Mouse (Mus musculus): ENCODE results near the gene Nxph1. TPM values are rescaled to one million over a fixed set of nuclear protein-coding genes. Genes with fewer than 3 reads are reported as not detected.

The Nxph1 gene
- total and polyA plus RNA-seq, 2 experiments from 2014 or later = 75.5 to 103 TPM

GRCm38 (mm10) chr6:9119136-9119535, 170.9 kb downstream of the Nxph1 start:
- Histone ChIP-seq H3K4me3 (ENCODE audit: low read depth, low read length) (no peak overlapping the region), H3K9ac (replicated peaks; ENCODE audit: low read length, poor library complexity, severe bottlenecking) (no peak overlapping the region), H3K36me3 (ENCODE audit: insufficient read depth, low read length) (no peaks in the 10 kb centered on the region), H3K4me2 (ENCODE audit: low read depth, low read length, poor library complexity, severe bottlenecking) (no peak overlapping the region), H3K4me1 (ENCODE audit: insufficient read depth, low read length) (no peaks in the 10 kb centered on the region), H3K9me3 (ENCODE audit: low read length) (no peaks in the 10 kb centered on the region), H3K27ac (ENCODE audit: low read depth, low read length) (no peak overlapping the region), H3K27me3 (ENCODE audit: insufficient read depth, low read length) (no peaks in the 10 kb centered on the region)
- WGBS = 88% methylated on average over 2 of the region's 2 CpGs
- ATAC-seq (ENCODE audit: low FRiP score) = no peak
- TF ChIP-seq CTCF (IDR thresholded peaks at IDR 0.05) = no peak
- DNase-seq (ENCODE audit: low spot score) = no peak

- H3K4me2 ChIP-seq (ENCODE audit: low read depth, low read length, poor library complexity, severe bottlenecking) = no peak overlapping the region
- no peak overlapping the region for H3K27ac ChIP-seq (ENCODE audit: low read depth, low read length)
- H3K9me3 ChIP-seq (ENCODE audit: low read length) = no peaks in the 10 kb centered on the region
- H3K36me3 ChIP-seq (ENCODE audit: insufficient read depth, low read length) = no peaks in the 10 kb centered on the region
- ATAC-seq (ENCODE audit: low FRiP score) = no peak
- H3K4me3 ChIP-seq (ENCODE audit: low read depth, low read length) = no peak overlapping the region
- DNase-seq (ENCODE audit: low spot score) = peak; percentile 19
- H3K4me1 ChIP-seq (ENCODE audit: insufficient read depth, low read length) = no peaks in the 10 kb centered on the region
- no peak overlapping the region for H3K9ac ChIP-seq (replicated peaks; ENCODE audit: low read length, poor library complexity, severe bottlenecking)
- H3K27me3 ChIP-seq (ENCODE audit: insufficient read depth, low read length) = no peaks in the 10 kb centered on the region
- peak; percentile 4; the same call in 1 of the 2 replicates for TF ChIP-seq CTCF (IDR thresholded peaks at IDR 0.05)
- WGBS = 70% methylated on average over 12 of the region's 12 CpGs
Observed at GRCm38 (mm10) chr6:9124321-9124914, 176.2 kb downstream of the Nxph1 start.

GRCm38 (mm10) chr6:9133589-9134279, 185.5 kb downstream of the Nxph1 start:
- no peak for TF ChIP-seq CTCF (IDR thresholded peaks at IDR 0.05)
- Histone ChIP-seq H3K9me3 (ENCODE audit: low read length) (no peaks in the 10 kb centered on the region), H3K27ac (ENCODE audit: low read depth, low read length) (no peak overlapping the region), H3K9ac (replicated peaks; ENCODE audit: low read length, poor library complexity, severe bottlenecking) (no peak overlapping the region), H3K36me3 (ENCODE audit: insufficient read depth, low read length) (no peaks in the 10 kb centered on the region), H3K4me1 (ENCODE audit: insufficient read depth, low read length) (no peaks in the 10 kb centered on the region), H3K4me3 (ENCODE audit: low read depth, low read length) (no peak overlapping the region), H3K4me2 (ENCODE audit: low read depth, low read length, poor library complexity, severe bottlenecking) (no peak overlapping the region), H3K27me3 (ENCODE audit: insufficient read depth, low read length) (no peaks in the 10 kb centered on the region)
- DNase-seq (ENCODE audit: low spot score) (no peak), ATAC-seq (ENCODE audit: low FRiP score) (no peak)
- WGBS = 58% methylated on average over 3 of the region's 3 CpGs

GRCm38 (mm10) chr6:9147966-9148365, 199.7 kb downstream of the Nxph1 start:
- no peak for ATAC-seq (ENCODE audit: low FRiP score)
- Histone ChIP-seq H3K4me2 (ENCODE audit: low read depth, low read length, poor library complexity, severe bottlenecking) (no peak overlapping the region), H3K27ac (ENCODE audit: low read depth, low read length) (no peak overlapping the region), H3K27me3 (ENCODE audit: insufficient read depth, low read length) (no peaks in the 10 kb centered on the region), H3K4me1 (ENCODE audit: insufficient read depth, low read length) (no peaks in the 10 kb centered on the region), H3K36me3 (ENCODE audit: insufficient read depth, low read length) (no peaks in the 10 kb centered on the region), H3K9me3 (ENCODE audit: low read length) (no peaks in the 10 kb centered on the region), H3K4me3 (ENCODE audit: low read depth, low read length) (no peak overlapping the region), H3K9ac (replicated peaks; ENCODE audit: low read length, poor library complexity, severe bottlenecking) (no peak overlapping the region)
- no peak for DNase-seq (ENCODE audit: low spot score)
- TF ChIP-seq CTCF (IDR thresholded peaks at IDR 0.05) = no peak

- no peak for TF ChIP-seq CTCF (IDR thresholded peaks at IDR 0.05)
- Histone ChIP-seq H3K4me1 (ENCODE audit: insufficient read depth, low read length) (no peaks in the 10 kb centered on the region), H3K27ac (ENCODE audit: low read depth, low read length) (no peak overlapping the region), H3K4me2 (ENCODE audit: low read depth, low read length, poor library complexity, severe bottlenecking) (no peak overlapping the region), H3K36me3 (ENCODE audit: insufficient read depth, low read length) (no peaks in the 10 kb centered on the region), H3K9ac (replicated peaks; ENCODE audit: low read length, poor library complexity, severe bottlenecking) (no peak overlapping the region), H3K4me3 (ENCODE audit: low read depth, low read length) (no peak overlapping the region), H3K9me3 (ENCODE audit: low read length) (no peaks in the 10 kb centered on the region), H3K27me3 (ENCODE audit: insufficient read depth, low read length) (no peaks in the 10 kb centered on the region)
- DNase-seq (ENCODE audit: low spot score) (peak; percentile 86), ATAC-seq (ENCODE audit: low FRiP score) (no peak)
- WGBS = 8% methylated on average over 1 of the region's 1 CpGs
Observed at GRCm38 (mm10) chr6:9149791-9150190, 201.6 kb downstream of the Nxph1 start.

GRCm38 (mm10) chr6:9159191-9159590, 211.0 kb downstream of the Nxph1 start:
- Histone ChIP-seq H3K4me1 (ENCODE audit: insufficient read depth, low read length) (no peaks in the 10 kb centered on the region), H3K9me3 (ENCODE audit: low read length) (no peaks in the 10 kb centered on the region), H3K36me3 (ENCODE audit: insufficient read depth, low read length) (no peaks in the 10 kb centered on the region), H3K27me3 (ENCODE audit: insufficient read depth, low read length) (no peaks in the 10 kb centered on the region), H3K4me3 (ENCODE audit: low read depth, low read length) (no peak overlapping the region), H3K27ac (ENCODE audit: low read depth, low read length) (no peak overlapping the region), H3K4me2 (ENCODE audit: low read depth, low read length, poor library complexity, severe bottlenecking) (no peak overlapping the region), H3K9ac (replicated peaks; ENCODE audit: low read length, poor library complexity, severe bottlenecking) (no peak overlapping the region)
- WGBS = 60% methylated on average over 2 of the region's 2 CpGs
- ATAC-seq (ENCODE audit: low FRiP score) (no peak), DNase-seq (ENCODE audit: low spot score) (peak; percentile 26)
- no peak for TF ChIP-seq CTCF (IDR thresholded peaks at IDR 0.05)
